In the genomic region with DNA sequence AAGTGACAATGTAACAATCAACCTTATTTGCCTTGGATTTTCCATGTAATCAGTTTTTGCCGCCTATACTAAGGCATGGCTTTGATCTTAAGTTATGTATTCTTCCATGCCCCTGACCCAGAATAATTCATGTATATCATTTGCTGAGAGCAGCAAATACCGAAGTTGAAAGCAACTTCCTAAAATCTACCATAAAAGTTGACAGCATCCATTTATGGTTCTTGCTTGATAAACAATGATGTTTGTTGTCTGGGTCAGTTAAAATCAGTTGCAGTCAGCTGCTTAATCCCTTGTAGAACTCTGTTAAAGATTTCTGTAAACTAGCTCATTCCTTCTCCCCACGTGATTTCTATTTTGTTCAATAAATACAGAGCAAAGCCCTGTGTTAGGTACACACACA, we compare ENCODE assay signal across 18 mouse cellular contexts.
"Had no signal": no experiment of that assay in that cellular context is flagged by ENCODE, and none has a peak within 500 bp of the region (broad histone marks: within the 10 kb centered on the region; RNA-seq: fewer than 3 reads in every experiment).

No protein-coding gene starts in this region.

- DNase-seq: liver, postnatal 0 days; lung, adult 2 months; lung, postnatal 14 days; lung, postnatal 36 days; midbrain, embryonic 14.5 days; right cerebral cortex, postnatal 14 days; thymus, adult 2 months; thymus, postnatal 25 days; thymus, postnatal 4 days had no signal

- H3K36me3 ChIP-seq: lung, embryonic 15.5 days; midbrain, embryonic 12.5 days; neural tube, embryonic 12.5 days; stomach, embryonic 15.5 days had no signal

- H3K9me3 ChIP-seq: lung, embryonic 15.5 days; midbrain, embryonic 12.5 days; neural tube, embryonic 12.5 days; stomach, embryonic 15.5 days had no signal

- H3K9ac ChIP-seq: liver, postnatal 0 days; lung, embryonic 15.5 days; midbrain, embryonic 12.5 days; neural tube, embryonic 12.5 days; stomach, embryonic 15.5 days had no signal

- H3K4me2 ChIP-seq: lung, embryonic 15.5 days; midbrain, embryonic 12.5 days; neural tube, embryonic 12.5 days; stomach, embryonic 15.5 days had no signal

- H3K4me1 ChIP-seq: lung, embryonic 15.5 days; megakaryocyte, embryonic 14.5 days; neural tube, embryonic 12.5 days; stomach, embryonic 15.5 days had no signal

- H3K27me3 ChIP-seq: lung, embryonic 15.5 days; megakaryocyte, embryonic 14.5 days; neural tube, embryonic 12.5 days; stomach, embryonic 15.5 days had no signal

- H3K4me3 ChIP-seq: lung, embryonic 15.5 days; megakaryocyte, embryonic 14.5 days; midbrain, embryonic 12.5 days; neural tube, embryonic 12.5 days; stomach, embryonic 15.5 days had no signal

- ATAC-seq: lung, postnatal 0 days; midbrain, embryonic 16.5 days had no signal

- H3K27ac ChIP-seq: lung, embryonic 15.5 days; macrophage; midbrain, embryonic 12.5 days; neural tube, embryonic 12.5 days; stomach, embryonic 15.5 days; stomach, postnatal 0 days had no signal
